Mouse (Mus musculus) embryonic facial prominence, embryonic 13.5 days (tissue): ENCODE results near the gene Gm7075. TPM values are rescaled to one million over a fixed set of nuclear protein-coding genes. Genes with fewer than 3 reads are reported as not detected.
A peak's percentile ranks its signal among the peaks of the same experiment; 100 is the strongest.
"Not testable (repeated sequence)": the region's sequence is repeated elsewhere in the genome, so short reads cannot be mapped to it uniquely, and the experiment has no call there.

Experiments used
- ATAC-seq: fragments of 200-750 bp; cut with Nextera tagmentation; 2 replicates; pipeline ENCODE4 v1.8.0; 2017; ENCODE audit warnings: low read depth; ENCODE audit not compliant: insufficient number of reproducible peaks, insufficient read depth, low FRiP score, low TSS enrichment
- H3K27ac ChIP-seq: fragments of 300-500 bp; sonication (generic); 2 replicates; pipeline ENCODE4 v1.5.1; 2015; ENCODE audit warnings: moderate library complexity, mild to moderate bottlenecking, inconsistent platforms
- H3K27me3 ChIP-seq: fragments of 300-500 bp; sonication (generic); 2 replicates; pipeline ENCODE4 v1.6.1; 2015; ENCODE audit warnings: mild to moderate bottlenecking, inconsistent platforms
- H3K36me3 ChIP-seq: fragments of 300-500 bp; sonication (generic); 2 replicates; pipeline ENCODE4 v1.6.1; 2015; ENCODE audit warnings: mild to moderate bottlenecking, inconsistent platforms
- H3K4me1 ChIP-seq: fragments of 300-500 bp; sonication (generic); 2 replicates; pipeline ENCODE4 v1.6.1; 2015; ENCODE audit warnings: inconsistent platforms
- H3K4me2 ChIP-seq: fragments of 300-500 bp; sonication (generic); 2 replicates; pipeline ENCODE4 v1.6.1; 2015; ENCODE audit warnings: moderate library complexity, mild to moderate bottlenecking, inconsistent platforms
- H3K4me3 ChIP-seq: fragments of 300-500 bp; sonication (generic); 2 replicates; pipeline ENCODE4 v1.5.1; 2015; ENCODE audit warnings: mild to moderate bottlenecking, inconsistent platforms
- H3K9ac ChIP-seq: fragments of 300-500 bp; sonication (generic); 2 replicates; pipeline ENCODE4 v1.6.1; 2015; ENCODE audit warnings: mild to moderate bottlenecking, inconsistent platforms
- H3K9me3 ChIP-seq: fragments of 300-500 bp; sonication (generic); 2 replicates; pipeline ENCODE4 v1.6.1; 2016; ENCODE audit warnings: inconsistent platforms
- WGBS: fragments of 180-500 bp; shearing (Covaris S2); methylation state at CpG from one replicate; pipeline ENCODE4 v1.1.7; 2015; ENCODE audit warnings: mixed read lengths; 5-methylcytosine and 5-hydroxymethylcytosine counted together
- polyA plus RNA-seq: library from polyadenylated mRNA; unstranded; fragments of >200 nt; fragmentation: Nextera tagmentation; extraction: Ambion mirVana; gene quantifications from 2 replicates; pipeline ENCODE4 v1.2.1, GENCODE M21; 2015

The Gm7075 gene
- polyA plus RNA-seq, 1 experiment from 2014 or later: not detected

DNA sequence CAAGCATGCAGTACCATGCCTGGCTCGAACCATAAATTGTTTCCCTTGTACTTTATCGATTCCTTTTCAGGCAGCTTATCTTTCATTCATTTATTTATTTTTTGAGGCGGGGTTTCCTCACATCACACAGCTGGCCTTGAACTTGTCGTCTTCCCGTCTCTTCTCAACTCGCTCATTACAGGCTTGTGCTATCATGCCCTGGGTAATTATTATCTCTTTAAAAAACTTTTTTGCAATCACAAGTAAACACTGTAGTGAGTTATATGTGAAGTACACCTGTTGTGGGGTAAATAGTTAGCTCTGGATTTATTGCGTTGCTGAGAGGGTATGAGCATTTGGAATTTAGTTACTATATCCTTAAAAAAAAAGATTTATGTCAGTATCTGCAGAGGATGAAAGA lies 6.3 kb downstream of the Gm7075 start:
- 71% methylated on average over 7 of the region's 7 CpGs for WGBS
- Histone ChIP-seq H3K27ac (no peak overlapping the region), H3K4me1 (no peaks in the 10 kb centered on the region; the same call in 1 of the 2 replicates), H3K9me3 (no peaks in the 10 kb centered on the region), H3K4me2 (no peak overlapping the region), H3K27me3 (no peaks in the 10 kb centered on the region), H3K9ac (no peak overlapping the region), H3K4me3 (no peak overlapping the region), H3K36me3 (no peaks in the 10 kb centered on the region)
- ATAC-seq: no peak

DNA sequence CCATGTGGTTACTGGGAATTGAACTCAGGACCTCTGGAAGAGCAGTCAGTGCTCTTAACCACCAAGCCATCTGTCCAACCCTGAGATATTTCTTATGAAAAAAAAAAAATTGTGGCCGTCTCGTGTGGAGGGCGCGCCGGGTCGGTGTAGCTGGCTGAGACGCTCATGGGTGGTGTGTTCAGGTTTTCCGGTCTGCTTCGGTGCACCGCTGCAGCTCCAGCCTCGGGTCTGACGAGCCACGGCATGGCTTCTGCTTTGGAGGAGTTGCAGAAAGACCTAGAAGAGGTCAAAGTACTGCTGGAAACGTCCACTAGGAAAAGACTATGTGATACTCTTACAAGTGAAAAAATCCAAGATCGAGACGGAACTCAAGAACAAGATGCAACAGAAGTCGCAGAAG lies 8.8 kb downstream of the Gm7075 start:
- H3K4me1 ChIP-seq: no peaks in the 10 kb centered on the region; the same call in 1 of the 2 replicates
- no peak overlapping the region for H3K27ac ChIP-seq
- no peaks in the 10 kb centered on the region for H3K36me3 ChIP-seq
- no peak overlapping the region for H3K4me3 ChIP-seq
- 85% methylated on average over 17 of the region's 17 CpGs for WGBS
- no peaks in the 10 kb centered on the region for H3K27me3 ChIP-seq
- ATAC-seq: no peak
- H3K9me3 ChIP-seq: no peaks in the 10 kb centered on the region
- no peak overlapping the region for H3K4me2 ChIP-seq
- H3K9ac ChIP-seq: no peak overlapping the region

DNA sequence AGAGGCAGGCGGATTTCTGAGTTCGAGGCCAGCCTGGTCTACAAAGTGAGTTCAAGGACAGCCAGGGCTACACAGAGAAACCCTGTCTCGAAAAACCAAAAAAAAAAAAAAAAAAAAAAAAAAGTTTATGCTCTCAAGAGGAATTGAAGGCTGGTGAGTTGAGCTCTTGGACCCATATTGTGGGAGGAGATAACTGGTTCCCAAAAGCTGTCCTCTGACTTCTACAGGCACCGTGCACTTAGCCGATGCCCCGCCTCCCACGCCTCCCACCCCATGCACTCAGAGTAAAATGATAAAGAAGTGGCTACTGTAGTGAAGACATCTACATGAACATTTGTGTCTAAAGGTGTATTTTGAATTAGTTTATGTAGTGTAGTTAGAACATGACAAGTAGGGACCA lies 9.9 kb downstream of the Gm7075 start:
- H3K27ac ChIP-seq, H3K4me3 ChIP-seq, H3K9me3 ChIP-seq, H3K4me1 ChIP-seq, H3K27me3 ChIP-seq, H3K4me2 ChIP-seq, ATAC-seq, H3K9ac ChIP-seq, H3K36me3 ChIP-seq: not testable (repeated sequence)
- WGBS: 95% methylated on average over 6 of the region's 7 CpGs

DNA sequence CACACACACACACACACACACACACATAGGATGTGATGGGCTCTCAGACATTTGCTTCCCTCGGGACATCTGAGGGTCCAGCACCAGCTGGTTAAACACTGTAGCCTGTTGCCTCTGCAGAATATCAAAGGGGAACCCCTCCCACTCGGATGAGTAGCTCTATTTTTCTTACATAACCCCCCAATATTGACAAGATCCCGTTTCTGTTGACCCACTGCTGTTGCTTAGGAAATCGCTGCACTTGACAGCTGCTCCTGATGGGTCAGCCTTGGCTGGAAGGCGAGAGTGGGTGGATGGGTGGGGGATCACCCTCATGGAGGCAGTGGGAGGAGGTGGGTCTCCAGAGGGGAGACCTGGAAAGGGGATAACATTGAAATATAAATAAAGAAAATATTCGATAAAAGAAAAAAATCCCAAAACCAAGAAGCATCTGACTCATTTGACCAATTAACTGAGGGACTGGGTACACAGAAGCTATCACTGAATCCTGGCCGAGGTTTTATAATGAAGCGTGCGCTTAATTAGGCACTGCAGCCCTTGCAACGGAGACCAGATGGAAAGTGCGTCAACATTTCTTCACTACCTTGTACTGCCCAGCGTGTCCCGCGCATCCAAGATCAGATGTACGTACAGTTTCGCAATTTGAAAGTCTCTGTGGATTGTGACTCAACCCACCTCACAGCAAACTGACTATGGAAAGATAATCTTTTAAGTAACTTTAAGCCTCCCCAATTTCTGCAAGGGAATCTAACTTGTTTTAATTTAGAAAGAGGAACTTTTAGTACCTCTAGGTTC lies 11.2 kb downstream of the Gm7075 start:
- Histone ChIP-seq H3K9ac (no peak overlapping the region), H3K4me3 (no peak overlapping the region), H3K4me2 (no peak overlapping the region), H3K36me3 (peaks cover 3% of the 10 kb centered on the region; the same call in 1 of the 2 replicates), H3K27ac (no peak overlapping the region), H3K27me3 (no peaks in the 10 kb centered on the region), H3K9me3 (no peaks in the 10 kb centered on the region), H3K4me1 (no peaks in the 10 kb centered on the region)
- WGBS: 61% methylated on average over 16 of the region's 16 CpGs
- no peak for ATAC-seq

DNA sequence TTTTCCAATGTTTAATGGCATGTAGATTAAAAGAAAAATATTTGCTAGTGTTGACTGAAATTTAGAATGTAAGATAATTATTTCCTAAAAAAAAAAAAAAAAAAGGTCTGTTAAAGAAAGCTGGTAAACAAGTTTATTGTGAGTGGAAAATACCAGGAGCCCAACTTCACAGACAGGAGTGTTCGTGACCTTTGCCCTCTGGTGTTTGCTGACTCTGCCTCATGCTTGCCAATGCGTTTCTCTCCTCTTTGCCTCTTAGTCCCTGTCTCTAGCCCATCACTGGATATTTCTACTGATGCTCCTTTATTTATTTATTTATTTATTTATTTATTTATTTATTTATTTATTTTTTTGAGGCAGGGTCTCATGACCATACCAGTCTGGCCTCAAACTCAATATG lies 18.0 kb downstream of the Gm7075 start:
- Histone ChIP-seq H3K27me3 (no peaks in the 10 kb centered on the region), H3K9ac (no peak overlapping the region), H3K27ac (no peak overlapping the region), H3K4me1 (no peaks in the 10 kb centered on the region), H3K4me3 (no peak overlapping the region), H3K36me3 (peaks cover 3% of the 10 kb centered on the region; the same call in 1 of the 2 replicates), H3K4me2 (no peak overlapping the region), H3K9me3 (no peaks in the 10 kb centered on the region)
- no peak for ATAC-seq
- WGBS: 78% methylated on average over 2 of the region's 2 CpGs

DNA sequence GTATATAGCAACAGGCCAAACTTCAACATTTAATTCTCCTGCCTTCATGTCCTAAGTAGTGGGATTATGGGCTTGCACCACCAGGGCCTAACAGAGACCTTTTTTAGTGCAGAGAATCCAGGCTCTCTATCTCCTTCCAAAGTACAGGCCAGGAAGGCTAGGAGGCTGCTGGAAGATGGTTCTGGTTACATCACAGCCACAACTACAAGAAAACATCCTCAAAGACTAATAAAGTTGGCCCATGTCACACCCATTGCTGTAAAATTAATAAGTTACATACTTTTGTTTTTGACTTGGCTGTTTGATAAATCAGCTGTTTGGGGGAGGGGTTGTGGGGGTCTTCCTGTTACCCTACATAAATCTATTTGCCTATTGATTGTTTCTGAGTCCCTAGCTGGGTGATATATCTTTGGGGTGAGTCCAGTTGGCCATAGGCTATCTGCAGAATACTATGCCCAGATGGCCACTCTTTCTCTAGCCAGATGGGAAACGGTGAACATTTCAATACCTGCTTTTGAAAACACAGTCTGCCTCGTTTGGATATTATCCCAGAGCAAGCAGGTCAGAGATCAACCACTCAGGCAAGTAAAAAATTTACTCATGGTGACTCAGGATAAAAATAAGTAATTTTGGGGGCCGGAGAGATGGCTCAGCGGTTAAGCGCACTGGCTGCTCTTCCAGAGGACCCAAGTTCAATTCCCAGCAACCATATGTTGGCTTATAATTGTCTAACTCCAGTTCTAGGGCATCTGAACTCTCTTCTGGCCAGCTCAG lies 18.7 kb downstream of the Gm7075 start:
- Histone ChIP-seq H3K4me3 (no peak overlapping the region), H3K4me2 (no peak overlapping the region), H3K9ac (no peak overlapping the region), H3K27ac (no peak overlapping the region), H3K4me1 (no peaks in the 10 kb centered on the region), H3K27me3 (no peaks in the 10 kb centered on the region), H3K9me3 (no peaks in the 10 kb centered on the region), H3K36me3 (peaks cover 3% of the 10 kb centered on the region; the same call in 1 of the 2 replicates)
- 89% methylated on average over 5 of the region's 5 CpGs for WGBS
- ATAC-seq: no peak

DNA sequence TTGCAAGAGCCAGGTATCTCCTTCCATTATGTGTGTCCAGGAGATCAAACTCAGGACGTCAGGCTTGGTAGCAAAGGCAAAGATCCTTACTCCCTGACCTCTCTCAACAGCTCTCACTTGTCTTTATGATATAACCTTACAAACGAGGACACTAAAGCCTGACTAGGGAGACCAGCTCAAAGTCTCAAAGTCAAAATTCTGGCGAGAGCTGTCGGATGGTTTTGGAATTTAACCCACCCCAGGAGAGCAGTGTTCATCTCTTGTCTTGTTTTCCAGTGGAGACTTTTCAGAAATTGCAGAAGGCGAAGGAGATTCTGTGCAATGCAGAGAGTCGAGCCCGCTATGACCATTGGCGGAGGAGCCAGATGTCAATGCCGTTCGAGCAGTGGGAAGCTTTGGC lies 24.6 kb downstream of the Gm7075 start:
- Histone ChIP-seq H3K27me3 (no peaks in the 10 kb centered on the region), H3K9ac (no peak overlapping the region), H3K9me3 (no peaks in the 10 kb centered on the region), H3K4me1 (no peaks in the 10 kb centered on the region), H3K4me3 (no peak overlapping the region), H3K36me3 (0 out of 2 replicates have a peak, but pooled peaks cover 8% of the 10 kb centered on the region), H3K4me2 (no peak overlapping the region), H3K27ac (no peak overlapping the region)
- WGBS: 89% methylated on average over 10 of the region's 10 CpGs
- ATAC-seq: no peak

DNA sequence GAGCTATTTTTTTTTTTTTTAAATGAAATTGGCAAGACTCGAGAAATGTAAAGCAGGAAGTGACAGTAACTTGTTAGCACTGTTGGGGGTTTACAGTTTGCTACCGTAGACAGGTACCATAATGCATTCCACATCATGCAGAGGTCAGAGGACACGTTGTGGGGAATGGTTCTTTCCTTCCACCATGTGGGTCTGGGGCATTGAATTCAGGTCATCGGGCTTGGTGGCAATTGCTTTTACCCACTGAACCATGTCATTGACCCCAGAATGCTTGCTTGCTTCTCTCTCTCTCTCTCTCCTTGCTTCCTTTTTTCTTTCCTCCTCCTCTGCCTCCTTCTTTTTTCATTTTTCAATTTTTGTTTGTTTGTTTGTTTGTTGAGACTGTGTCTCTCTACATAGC lies 32.6 kb downstream of the Gm7075 start:
- Histone ChIP-seq H3K4me3 (no peak overlapping the region), H3K9ac (no peak overlapping the region), H3K9me3 (no peaks in the 10 kb centered on the region), H3K27ac (no peak overlapping the region), H3K36me3 (no peaks in the 10 kb centered on the region), H3K27me3 (no peaks in the 10 kb centered on the region), H3K4me1 (no peaks in the 10 kb centered on the region), H3K4me2 (no peak overlapping the region)
- no peak for ATAC-seq
- WGBS: 65% methylated on average over 4 of the region's 4 CpGs

DNA sequence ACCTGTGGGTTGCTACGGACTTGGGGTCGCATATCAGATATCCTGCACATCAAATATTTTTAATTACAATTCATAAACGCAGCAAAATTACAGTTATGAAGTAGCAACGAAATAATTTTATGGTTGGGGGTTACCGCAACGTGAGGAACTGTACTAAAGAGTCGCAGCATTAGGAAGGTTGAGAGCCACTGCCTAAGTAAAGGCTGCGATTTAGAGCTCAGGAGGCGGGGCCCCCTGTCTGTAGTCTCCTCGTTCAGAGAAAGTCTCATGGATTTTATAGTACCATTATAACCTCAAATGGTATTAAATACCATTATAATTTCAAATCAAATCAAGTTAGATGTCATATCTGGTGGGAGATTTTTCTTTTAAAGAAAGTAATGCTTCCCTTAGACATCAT lies 34.6 kb downstream of the Gm7075 start:
- Histone ChIP-seq H3K27ac (no peak overlapping the region; the same call in 1 of the 2 replicates), H3K4me2 (peak overlapping the region; percentile 67), H3K4me1 (no peaks in the 10 kb centered on the region), H3K4me3 (peak overlapping the region; percentile 65), H3K9ac (peak overlapping the region; percentile 75), H3K9me3 (no peaks in the 10 kb centered on the region), H3K36me3 (no peaks in the 10 kb centered on the region), H3K27me3 (no peaks in the 10 kb centered on the region)
- no peak for ATAC-seq
- 1% methylated on average over 10 of the region's 10 CpGs for WGBS

DNA sequence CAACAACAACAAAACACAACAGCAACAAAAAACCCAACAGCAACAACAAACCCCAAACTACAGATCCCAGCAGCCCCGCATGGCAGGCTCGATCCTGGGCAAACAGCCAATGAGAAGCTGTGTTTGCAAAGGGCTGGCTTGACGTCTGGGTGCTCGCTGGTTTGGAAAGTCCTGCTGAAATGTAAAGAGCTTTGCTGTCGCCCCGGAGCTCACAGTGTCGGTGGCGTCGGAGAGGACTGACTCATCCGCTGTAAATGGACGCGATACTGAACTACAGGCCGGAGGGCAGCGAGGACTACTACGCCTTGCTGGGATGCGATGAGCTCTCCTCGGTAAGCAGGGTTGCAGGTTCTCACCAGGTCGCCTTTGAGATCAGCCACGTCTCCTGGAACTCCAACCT lies 35.1 kb downstream of the Gm7075 start:
- H3K9me3 ChIP-seq: no peaks in the 10 kb centered on the region
- H3K36me3 ChIP-seq: no peaks in the 10 kb centered on the region
- no peaks in the 10 kb centered on the region for H3K27me3 ChIP-seq
- peak; percentile 74; the same call in 1 of the 2 replicates for ATAC-seq
- peak overlapping the region; percentile 67 for H3K4me2 ChIP-seq
- H3K9ac ChIP-seq: peak overlapping the region; percentile 75
- peak overlapping the region; percentile 74 for H3K27ac ChIP-seq
- H3K4me3 ChIP-seq: peak overlapping the region; percentile 65
- peaks cover 3% of the 10 kb centered on the region; the same call in 1 of the 2 replicates for H3K4me1 ChIP-seq
- WGBS: 0% methylated on average over 19 of the region's 19 CpGs

DNA sequence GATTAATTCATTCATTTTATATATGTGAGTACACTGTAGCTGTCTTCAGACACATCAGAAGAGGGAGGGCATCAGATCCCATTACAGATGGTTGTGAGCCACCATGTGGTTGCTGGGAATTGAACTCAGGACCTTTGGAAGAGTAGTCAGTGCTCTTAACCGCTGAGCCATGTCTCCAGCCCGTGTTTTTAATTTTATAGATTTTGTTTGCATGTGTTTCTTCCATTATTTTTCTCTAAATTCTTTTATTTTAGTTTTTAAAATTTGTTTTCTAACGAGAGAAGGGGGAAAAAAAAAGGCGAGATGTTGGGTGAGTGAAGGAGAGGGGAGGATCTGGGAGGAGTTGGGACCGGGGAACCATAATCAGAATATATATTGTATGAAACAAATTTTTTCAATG lies 35.7 kb downstream of the Gm7075 start:
- Histone ChIP-seq H3K4me2 (peak overlapping the region; percentile 67), H3K9ac (peak overlapping the region; percentile 75), H3K4me3 (peak overlapping the region; percentile 65), H3K27ac (peak overlapping the region; percentile 74; the same call in 1 of the 2 replicates)
- not testable (repeated sequence) for H3K4me1 ChIP-seq, H3K27me3 ChIP-seq, ATAC-seq, H3K36me3 ChIP-seq, H3K9me3 ChIP-seq
- WGBS: 25% methylated on average over 5 of the region's 5 CpGs
